Mouse (Mus musculus) heart, embryonic 13.5 days (tissue): ENCODE data around the gene Sqstm1. TPM values are rescaled to one million over a fixed set of nuclear protein-coding genes. Genes with fewer than 3 reads are reported as not detected.

ENCODE experiments used
- ATAC-seq: fragments of 200-750 bp; cut with Nextera tagmentation; 2 replicates; pipeline ENCODE4 v1.8.0; 2017; ENCODE audit warnings: moderate TSS enrichment; ENCODE audit not compliant: insufficient number of reproducible peaks, low FRiP score, low TSS enrichment; ENCODE audit errors: extremely low read depth
- H3K27ac ChIP-seq: fragments of 300-500 bp; sonication (generic); replicated peaks from 2 replicates; pipeline ENCODE4 v1.5.1; 2015; ENCODE audit warnings: moderate library complexity, mild to moderate bottlenecking, inconsistent platforms
- H3K27me3 ChIP-seq: fragments of 300-500 bp; sonication (generic); replicated peaks from 2 replicates; pipeline ENCODE4 v1.6.1; 2015; ENCODE audit warnings: mild to moderate bottlenecking, inconsistent platforms
- H3K36me3 ChIP-seq: fragments of 300-500 bp; sonication (generic); 2 replicates; pipeline ENCODE4 v1.6.1; 2015; ENCODE audit warnings: mild to moderate bottlenecking, inconsistent platforms
- H3K4me1 ChIP-seq: fragments of 300-500 bp; sonication (generic); 2 replicates; pipeline ENCODE4 v1.6.1; 2015; ENCODE audit warnings: inconsistent platforms
- H3K4me2 ChIP-seq: fragments of 300-500 bp; sonication (generic); 2 replicates; pipeline ENCODE4 v1.6.1; 2015; ENCODE audit warnings: inconsistent platforms, mild to moderate bottlenecking, moderate library complexity
- H3K4me3 ChIP-seq: fragments of 300-500 bp; sonication (generic); 2 replicates; pipeline ENCODE4 v1.5.1; 2015; ENCODE audit warnings: moderate library complexity, mild to moderate bottlenecking, inconsistent platforms
- H3K9ac ChIP-seq: fragments of 300-500 bp; sonication (generic); 2 replicates; pipeline ENCODE4 v1.6.1; 2015; ENCODE audit warnings: inconsistent platforms, mild to moderate bottlenecking, moderate library complexity
- H3K9me3 ChIP-seq: fragments of 300-500 bp; sonication (generic); 2 replicates; pipeline ENCODE4 v1.6.1; 2016; ENCODE audit warnings: inconsistent platforms
- WGBS: fragments of 180-500 bp; shearing (Covaris S2); methylation state at CpG from one replicate; pipeline ENCODE4 v1.1.7; 2015; ENCODE audit warnings: mixed read lengths; 5-methylcytosine and 5-hydroxymethylcytosine counted together
- polyA plus RNA-seq: library from polyadenylated mRNA; unstranded; fragments of >200 nt; fragmentation: Nextera tagmentation; extraction: Ambion mirVana; gene quantifications from 2 replicates; pipeline ENCODE4 v1.2.1, GENCODE M21; 2015

Gene Sqstm1
- polyA plus RNA-seq = 265 and 277 TPM in 2 replicates

GRCm38 (mm10) chr11:50210505-50211151, at the start of gene Sqstm1, which contains the start of gene Mgat4b:
Gene Sqstm1 (minus strand): TSS chr11:50210827.
Gene Mgat4b (plus strand): TSS chr11:50210890.
- H3K9me3 ChIP-seq = no peaks in the 10 kb centered on the region
- ATAC-seq = peak; percentile 54
- H3K4me1 ChIP-seq = peaks cover 53% of the 10 kb centered on the region
- H3K9ac ChIP-seq = peak within 1 kb of the TSS; percentile 98
- no peaks in the 10 kb centered on the region for H3K27me3 ChIP-seq
- peak within 1 kb of the TSS; percentile 87 for H3K4me2 ChIP-seq
- WGBS = under 1% methylated on average over 48 of the region's 48 CpGs
- peak within 1 kb of the TSS; percentile 99 for H3K27ac ChIP-seq
- peaks cover 30% of the 10 kb centered on the region for H3K36me3 ChIP-seq
- peak within 1 kb of the TSS; percentile 96 for H3K4me3 ChIP-seq

- Histone ChIP-seq H3K9me3 (no peaks in the 10 kb centered on the region), H3K4me1 (peaks cover 5% of the 10 kb centered on the region), H3K27me3 (no peaks in the 10 kb centered on the region), H3K4me3 (no peak overlapping the region), H3K36me3 (peaks cover 79% of the 10 kb centered on the region), H3K4me2 (no peak overlapping the region), H3K27ac (no peak overlapping the region), H3K9ac (no peak overlapping the region)
- WGBS = 80% methylated on average over 7 of the region's 7 CpGs
- ATAC-seq = no peak
These were observed 47.7 kb upstream of the Sqstm1 start for GRCm38 (mm10) chr11:50258310-50258709.

GRCm38 (mm10) chr11:50256615-50257014, 46.0 kb upstream of the Sqstm1 start:
- H3K27me3 ChIP-seq = no peaks in the 10 kb centered on the region
- ATAC-seq = no peak
- H3K9me3 ChIP-seq = no peaks in the 10 kb centered on the region
- no peak overlapping the region for H3K9ac ChIP-seq
- H3K4me2 ChIP-seq = no peak overlapping the region
- peaks cover 62% of the 10 kb centered on the region for H3K36me3 ChIP-seq
- 82% methylated on average over 7 of the region's 7 CpGs for WGBS
- no peak overlapping the region for H3K27ac ChIP-seq
- H3K4me3 ChIP-seq = no peak overlapping the region
- peaks cover 20% of the 10 kb centered on the region for H3K4me1 ChIP-seq

GRCm38 (mm10) chr11:50254010-50254580, 43.5 kb upstream of the Sqstm1 start:
- Histone ChIP-seq H3K9ac (no peak overlapping the region), H3K36me3 (peaks cover 36% of the 10 kb centered on the region), H3K27ac (no peak overlapping the region), H3K4me3 (no peak overlapping the region), H3K9me3 (no peaks in the 10 kb centered on the region), H3K4me1 (peaks cover 20% of the 10 kb centered on the region), H3K27me3 (no peaks in the 10 kb centered on the region), H3K4me2 (no peak overlapping the region)
- WGBS = 77% methylated on average over 12 of the region's 12 CpGs
- no peak for ATAC-seq

GRCm38 (mm10) chr11:50253393-50253792, 42.8 kb upstream of the Sqstm1 start:
- no peaks in the 10 kb centered on the region for H3K9me3 ChIP-seq
- no peak overlapping the region for H3K9ac ChIP-seq
- peaks cover 20% of the 10 kb centered on the region for H3K4me1 ChIP-seq
- H3K4me2 ChIP-seq = no peak overlapping the region
- no peaks in the 10 kb centered on the region for H3K27me3 ChIP-seq
- no peak overlapping the region for H3K27ac ChIP-seq
- H3K4me3 ChIP-seq = no peak overlapping the region
- no peak for ATAC-seq
- peaks cover 29% of the 10 kb centered on the region for H3K36me3 ChIP-seq
- WGBS = 52% methylated on average over 1 of the region's 1 CpGs

GRCm38 (mm10) chr11:50252684-50253265, 42.1 kb upstream of the Sqstm1 start:
- H3K27ac ChIP-seq = no peak overlapping the region; the same call in 1 of the 2 replicates
- H3K4me1 ChIP-seq = peaks cover 20% of the 10 kb centered on the region
- H3K36me3 ChIP-seq = peaks cover 23% of the 10 kb centered on the region
- WGBS = 58% methylated on average over 11 of the region's 11 CpGs
- H3K9ac ChIP-seq = peak overlapping the region; percentile 42; the same call in 1 of the 2 replicates
- H3K4me3 ChIP-seq = no peak overlapping the region
- ATAC-seq = no peak
- H3K9me3 ChIP-seq = no peaks in the 10 kb centered on the region
- no peak overlapping the region for H3K4me2 ChIP-seq
- no peaks in the 10 kb centered on the region for H3K27me3 ChIP-seq

GRCm38 (mm10) chr11:50252166-50252565, 41.5 kb upstream of the Sqstm1 start:
- Histone ChIP-seq H3K9me3 (no peaks in the 10 kb centered on the region), H3K27me3 (no peaks in the 10 kb centered on the region), H3K27ac (no peak overlapping the region), H3K36me3 (peaks cover 17% of the 10 kb centered on the region), H3K4me2 (no peak overlapping the region), H3K4me3 (no peak overlapping the region), H3K9ac (peak overlapping the region; percentile 42; the same call in 1 of the 2 replicates), H3K4me1 (peaks cover 20% of the 10 kb centered on the region)
- WGBS = 38% methylated on average over 3 of the region's 3 CpGs
- no peak for ATAC-seq

- H3K9me3 ChIP-seq = no peaks in the 10 kb centered on the region
- no peak overlapping the region for H3K4me2 ChIP-seq
- no peak overlapping the region for H3K27ac ChIP-seq
- H3K4me1 ChIP-seq = peaks cover 18% of the 10 kb centered on the region
- no peaks in the 10 kb centered on the region for H3K27me3 ChIP-seq
- no peak for ATAC-seq
- no peak overlapping the region for H3K9ac ChIP-seq
- H3K36me3 ChIP-seq = no peaks in the 10 kb centered on the region
- WGBS = 72% methylated on average over 7 of the region's 7 CpGs
- H3K4me3 ChIP-seq = no peak overlapping the region
These were observed 38.0 kb upstream of the Sqstm1 start for GRCm38 (mm10) chr11:50248473-50249171.

GRCm38 (mm10) chr11:50245269-50245668, 34.6 kb upstream of the Sqstm1 start:
- H3K27ac ChIP-seq = no peak overlapping the region
- WGBS = 61% methylated on average over 5 of the region's 5 CpGs
- no peak overlapping the region for H3K9ac ChIP-seq
- ATAC-seq = no peak
- no peaks in the 10 kb centered on the region for H3K4me1 ChIP-seq
- H3K27me3 ChIP-seq = no peaks in the 10 kb centered on the region
- H3K4me3 ChIP-seq = no peak overlapping the region
- no peaks in the 10 kb centered on the region for H3K9me3 ChIP-seq
- H3K36me3 ChIP-seq = no peaks in the 10 kb centered on the region
- H3K4me2 ChIP-seq = no peak overlapping the region

GRCm38 (mm10) chr11:50243926-50244325, 33.3 kb upstream of the Sqstm1 start:
- Histone ChIP-seq H3K27me3 (peaks cover 8% of the 10 kb centered on the region), H3K4me3 (no peak overlapping the region), H3K36me3 (no peaks in the 10 kb centered on the region), H3K4me2 (no peak overlapping the region), H3K4me1 (no peaks in the 10 kb centered on the region), H3K27ac (no peak overlapping the region), H3K9ac (no peak overlapping the region), H3K9me3 (no peaks in the 10 kb centered on the region)
- no peak for ATAC-seq
- 70% methylated on average over 6 of the region's 6 CpGs for WGBS

- Histone ChIP-seq H3K4me3 (no peak overlapping the region), H3K27ac (no peak overlapping the region), H3K4me1 (peaks cover 27% of the 10 kb centered on the region), H3K27me3 (peaks cover 38% of the 10 kb centered on the region), H3K9ac (no peak overlapping the region), H3K4me2 (no peak overlapping the region), H3K9me3 (no peaks in the 10 kb centered on the region), H3K36me3 (no peaks in the 10 kb centered on the region)
- no peak for ATAC-seq
- 66% methylated on average over 7 of the region's 7 CpGs for WGBS
These were observed 29.7 kb upstream of the Sqstm1 start for GRCm38 (mm10) chr11:50240235-50240911.
